Mouse (Mus musculus): Measurements from ENCODE around the gene Fmn2. TPM values are rescaled to one million over a fixed set of nuclear protein-coding genes. Genes with fewer than 3 reads are reported as not detected.

Fmn2 gene
- total RNA-seq, 2 experiments from 2014 or later = 45.9 to 52.1 TPM

- no peak for DNase-seq (ENCODE audit: low spot score in 2 of 2)
Measured at GRCm38 (mm10) chr1:174555412-174555811, 53.8 kb downstream of the Fmn2 start.

- no peak for DNase-seq (ENCODE audit: low spot score in 2 of 2)
Measured at GRCm38 (mm10) chr1:174557211-174557610, 55.6 kb downstream of the Fmn2 start.

- no peak for DNase-seq (ENCODE audit: low spot score in 2 of 2)
Measured at GRCm38 (mm10) chr1:174557841-174558240, 56.2 kb downstream of the Fmn2 start.

- no peak for DNase-seq (ENCODE audit: low spot score in 2 of 2)
Measured at GRCm38 (mm10) chr1:174558488-174558887, 56.9 kb downstream of the Fmn2 start.

- no peak for DNase-seq (ENCODE audit: low spot score in 2 of 2)
Measured at GRCm38 (mm10) chr1:174564561-174564960, 62.9 kb downstream of the Fmn2 start.

GRCm38 (mm10) chr1:174568609-174569008 is 67.0 kb downstream of the Fmn2 start:
- DNase-seq (ENCODE audit: low spot score in 2 of 2) = no peak

- peak in 1 of 2 experiments; percentile 26 for DNase-seq (ENCODE audit: low spot score in 2 of 2)
Measured at GRCm38 (mm10) chr1:174592420-174592980, 90.9 kb downstream of the Fmn2 start.

- DNase-seq (ENCODE audit: low spot score in 2 of 2) = peak; percentile 74 to 78
Measured at GRCm38 (mm10) chr1:174594989-174595388, 93.4 kb downstream of the Fmn2 start.

GRCm38 (mm10) chr1:174597495-174597894 is 95.9 kb downstream of the Fmn2 start:
- no peak for DNase-seq (ENCODE audit: low spot score in 2 of 2)

GRCm38 (mm10) chr1:174598226-174598625 is 96.6 kb downstream of the Fmn2 start:
- no peak for DNase-seq (ENCODE audit: low spot score in 2 of 2)

GRCm38 (mm10) chr1:174600041-174600440 is 98.4 kb downstream of the Fmn2 start:
- no peak for DNase-seq (ENCODE audit: low spot score in 2 of 2)

- DNase-seq (ENCODE audit: low spot score in 2 of 2) = no peak
Measured at GRCm38 (mm10) chr1:174600620-174601019, 99.0 kb downstream of the Fmn2 start.

GRCm38 (mm10) chr1:174617368-174617767 is 115.7 kb downstream of the Fmn2 start:
- no peak for DNase-seq (ENCODE audit: low spot score in 2 of 2)

GRCm38 (mm10) chr1:174621512-174621911 is 119.9 kb downstream of the Fmn2 start:
- DNase-seq (ENCODE audit: low spot score in 2 of 2) = no peak

GRCm38 (mm10) chr1:174623054-174623453 is 121.4 kb downstream of the Fmn2 start:
- DNase-seq (ENCODE audit: low spot score in 2 of 2) = no peak

- DNase-seq (ENCODE audit: low spot score in 2 of 2) = no peak
Measured at GRCm38 (mm10) chr1:174630074-174630473, 128.4 kb downstream of the Fmn2 start.

GRCm38 (mm10) chr1:174636291-174636690 is 134.7 kb downstream of the Fmn2 start:
- DNase-seq (ENCODE audit: low spot score in 2 of 2) = no peak

GRCm38 (mm10) chr1:174637564-174638085 is 136.0 kb downstream of the Fmn2 start:
- no peak for DNase-seq (ENCODE audit: low spot score in 2 of 2)

GRCm38 (mm10) chr1:174640901-174641300 is 139.3 kb downstream of the Fmn2 start:
- DNase-seq (ENCODE audit: low spot score in 2 of 2) = no peak

GRCm38 (mm10) chr1:174643431-174644010 is 141.9 kb downstream of the Fmn2 start:
- no peak for DNase-seq (ENCODE audit: low spot score in 2 of 2)

- DNase-seq (ENCODE audit: low spot score in 2 of 2) = no peak
Measured at GRCm38 (mm10) chr1:174649421-174649826, 147.8 kb downstream of the Fmn2 start.

- no peak for DNase-seq (ENCODE audit: low spot score in 2 of 2)
Measured at GRCm38 (mm10) chr1:174654565-174654964, 152.9 kb downstream of the Fmn2 start.

- DNase-seq (ENCODE audit: low spot score in 2 of 2) = no peak
Measured at GRCm38 (mm10) chr1:174655354-174655753, 153.7 kb downstream of the Fmn2 start.

All from layer of hippocampus, postnatal 10 days (tissue).